Mouse (Mus musculus) olfactory bulb, adult 2 months (tissue): ENCODE data around the gene 1700017B05Rik.

Source experiments
- CTCF ChIP-seq: fragments of 200-500 bp; IDR thresholded peaks from 2 replicates; pipeline ENCODE4 v1.5.1; 2012; ENCODE audit warnings: low read depth, mild to moderate bottlenecking, low read length, moderate library complexity; ENCODE audit not compliant: insufficient read depth
- POLR2A ChIP-seq: fragments of 200-500 bp; IDR thresholded peaks from 2 replicates; pipeline ENCODE4 v1.6.1; 2012; ENCODE audit warnings: mild to moderate bottlenecking, low read depth, low read length, moderate library complexity; ENCODE audit not compliant: insufficient read depth

DNA sequence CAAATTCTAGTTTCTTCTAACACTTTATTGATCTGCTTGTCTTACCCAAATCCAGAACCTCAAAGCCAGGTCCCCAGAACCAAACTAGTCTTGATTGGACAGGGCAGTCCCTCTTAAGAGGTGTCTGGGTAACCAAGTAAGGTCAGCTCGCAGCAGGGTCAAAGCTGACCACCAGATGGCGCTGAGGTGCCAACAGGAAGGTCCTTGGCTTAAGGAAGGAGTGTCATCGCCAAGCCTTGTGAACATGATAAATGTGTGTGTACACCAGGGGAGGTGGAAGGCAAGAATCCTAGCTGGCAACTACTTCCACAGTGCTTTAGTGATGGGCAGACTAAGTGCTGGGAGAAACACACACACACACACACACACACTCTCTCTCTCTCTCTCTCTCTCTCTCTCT lies 2.7 kb downstream of the 1700017B05Rik start:
- TF ChIP-seq CTCF (peak; percentile 84), POLR2A (no peak)
